Mouse (Mus musculus) liver, embryonic 14.5 days (tissue): ENCODE data around the gene Olfr446.

ENCODE experiments used
- CTCF ChIP-seq: IDR thresholded peaks from 2 replicates; pipeline ENCODE4 v1.5.1; 2016; ENCODE audit warnings: antibody characterized with exemption, low read depth, control low read depth
- EP300 ChIP-seq: IDR thresholded peaks from 2 replicates; pipeline ENCODE4 v1.6.1; 2016; ENCODE audit warnings: antibody characterized with exemption, low read depth

- TF ChIP-seq CTCF, result no peak
- TF ChIP-seq EP300, result no peak
Observed at GRCm38 (mm10) chr6:42900345-42900744, 20.8 kb upstream of the Olfr446 start.
